Mouse (Mus musculus) urinary bladder, postnatal 36 days (tissue): ENCODE measurements around the gene Bbs1.

Experiments
- DNase-seq, 2 experiments: peaks; one replicate each; pipeline ENCODE4 v3.0.0; 2022; ENCODE audit warnings: low spot score in 2 of 2, mixed read lengths in 1 of 2

Bbs1 gene

GRCm38 (mm10) chr19:4905979-4906794, at the start of gene Bbs1:
TSS of gene Bbs1 (minus strand) at chr19:4906628.
- DNase-seq, result peak; percentile 63 to 75

DNA sequence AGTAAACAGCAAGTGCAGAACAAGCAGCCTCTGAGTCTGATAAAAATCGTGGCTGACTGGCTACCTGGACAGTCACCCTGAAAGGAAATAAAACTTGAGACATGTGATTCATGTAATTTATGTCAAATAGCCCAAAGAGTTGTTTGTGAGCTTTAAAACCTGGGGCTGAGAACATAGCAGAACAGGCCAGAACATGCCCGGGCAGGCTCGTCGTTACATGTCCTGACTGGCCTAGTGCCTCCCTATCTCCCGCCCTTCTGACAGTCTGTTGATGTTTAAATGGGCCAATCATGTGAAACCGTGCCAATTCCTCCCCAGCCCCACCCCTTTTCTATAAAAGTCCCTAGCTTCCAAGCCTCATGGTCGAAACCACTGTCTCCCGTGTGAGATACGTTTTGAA, 42.2 kb upstream of the Bbs1 start:
- DNase-seq, result peak; percentile 84 to 86

- no peak for DNase-seq
These were observed 39.1 kb upstream of the Bbs1 start for GRCm38 (mm10) chr19:4945540-4945939.

- DNase-seq, result no peak
These were observed 36.8 kb upstream of the Bbs1 start for GRCm38 (mm10) chr19:4943253-4943588.

GRCm38 (mm10) chr19:4942551-4943252, 36.3 kb upstream of the Bbs1 start, which contains the start of gene Peli3:
TSS of gene Peli3 (minus strand) at chr19:4943127.
- DNase-seq, result peak; percentile 71 to 81

DNA sequence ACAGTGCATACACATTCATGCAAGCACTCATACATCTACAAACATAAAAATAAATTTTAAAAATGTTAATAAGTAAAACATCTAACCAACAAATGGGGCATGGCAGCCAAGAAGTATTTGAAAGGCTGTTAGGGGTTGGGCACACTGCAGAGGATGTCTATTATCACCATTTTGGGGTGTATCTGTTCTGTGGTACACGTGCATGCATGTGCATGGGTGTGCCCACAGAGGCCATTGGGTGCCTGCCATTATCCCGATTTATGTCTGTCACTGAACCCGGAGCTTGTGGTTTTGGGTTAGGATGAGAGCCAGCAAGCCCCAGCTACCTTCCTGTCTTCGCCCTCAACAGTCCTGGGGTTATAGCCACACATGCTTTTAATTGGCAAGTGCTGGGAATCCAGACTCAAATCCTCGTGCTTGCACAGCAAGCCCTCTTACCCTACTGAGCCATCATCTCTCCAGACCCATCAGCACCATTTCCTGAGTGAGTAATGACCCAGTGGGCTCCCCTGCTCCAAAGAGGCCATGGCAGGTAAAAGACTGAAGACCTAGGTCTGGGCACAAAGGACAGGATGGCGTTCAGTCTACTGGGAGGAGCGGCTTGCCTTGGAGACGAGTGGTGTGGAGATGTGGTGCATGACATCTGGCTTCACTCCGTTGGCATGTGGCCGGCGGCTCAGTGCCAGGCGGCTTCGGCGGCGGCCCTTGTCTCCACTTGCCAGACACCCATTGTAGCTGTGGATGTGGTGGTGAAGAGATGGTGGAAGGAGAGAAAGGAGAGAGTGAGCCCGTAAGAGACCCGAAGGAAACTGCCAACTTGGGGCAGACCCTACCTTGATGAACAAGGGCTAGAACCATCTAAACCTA, 31.2 kb upstream of the Bbs1 start:
- no peak for DNase-seq

DNA sequence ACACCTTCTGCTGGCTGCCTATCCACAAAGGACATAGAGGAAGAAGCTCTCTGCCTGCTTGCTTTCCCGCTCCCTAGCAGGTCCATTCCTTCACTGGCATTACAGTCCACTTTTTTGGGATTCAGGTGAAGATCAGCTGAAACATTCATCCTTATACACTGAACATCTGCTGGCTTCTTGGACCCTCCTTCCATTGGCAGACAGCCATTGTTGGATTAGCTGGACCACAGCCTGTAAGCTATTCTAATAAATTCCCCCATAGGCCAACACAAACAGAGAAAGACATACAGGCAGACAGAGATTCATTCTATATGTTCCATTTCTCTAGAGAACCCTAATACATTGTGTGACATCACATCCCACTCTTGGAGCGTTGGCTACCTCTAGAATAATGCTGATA, 30.5 kb upstream of the Bbs1 start:
- DNase-seq, result no peak

- DNase-seq, result peak in 1 of 2 experiments; percentile 47
These were observed 22.4 kb upstream of the Bbs1 start for GRCm38 (mm10) chr19:4928781-4929180.

DNA sequence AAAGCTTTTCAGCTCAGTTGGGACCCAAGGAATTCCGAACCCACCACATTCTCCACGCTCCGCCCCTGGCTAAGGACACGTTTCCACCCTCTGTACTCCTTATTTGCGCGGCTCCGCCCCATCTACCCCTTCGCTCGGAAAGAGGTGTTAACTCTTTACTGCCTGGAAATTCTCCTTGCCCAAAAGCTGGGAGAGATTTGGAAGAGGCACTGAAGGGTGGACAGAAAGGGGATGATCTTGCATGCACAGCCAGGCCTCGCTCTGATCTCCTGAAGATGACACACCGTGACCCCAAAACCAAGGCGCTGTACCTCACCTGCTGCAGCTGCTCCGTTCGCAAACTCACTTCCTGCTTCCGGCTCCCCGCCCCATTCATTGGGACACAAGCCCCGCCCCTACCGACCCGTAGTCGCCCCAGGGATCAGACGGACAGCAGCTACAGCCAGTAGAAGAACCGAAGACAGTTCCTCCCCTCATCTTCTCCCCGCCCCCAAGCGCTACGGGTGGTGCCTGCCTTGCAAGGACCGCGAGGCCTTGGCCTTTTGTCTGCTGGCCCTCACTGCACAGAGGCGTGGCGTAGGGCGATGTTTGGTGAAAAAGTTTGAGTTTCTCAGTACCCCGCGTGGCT, 21.6 kb upstream of the Bbs1 start, which contains the start of gene Dpp3:
Dpp3 (minus strand) TSS at position 384 of the 628 bp plus-strand sequence.
- peak; percentile 98 to 99 for DNase-seq

GRCm38 (mm10) chr19:4925121-4925860, 18.9 kb upstream of the Bbs1 start:
- DNase-seq, result no peak

DNA sequence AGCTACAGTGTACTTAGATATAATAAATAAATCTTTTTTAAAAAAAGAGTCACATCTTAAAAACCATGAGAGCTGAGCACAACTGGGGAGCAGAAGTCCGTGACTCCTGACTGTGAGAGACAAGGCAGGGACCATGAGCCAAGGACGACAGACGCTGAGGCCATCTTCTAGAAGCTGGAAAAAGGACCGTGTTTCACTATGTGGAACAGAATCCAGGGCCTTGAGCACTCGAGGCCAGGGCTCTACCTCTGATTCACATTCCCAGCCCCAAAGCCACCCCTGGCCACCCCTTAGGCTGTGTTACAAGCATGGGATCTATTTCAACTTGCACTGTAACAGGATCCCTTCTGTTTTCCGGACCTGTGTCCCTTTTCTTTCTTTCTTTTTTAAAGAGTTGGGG, 13.2 kb upstream of the Bbs1 start:
- no peak for DNase-seq

- DNase-seq, result no peak
These were observed 10.4 kb upstream of the Bbs1 start for GRCm38 (mm10) chr19:4916827-4917226.

GRCm38 (mm10) chr19:4915924-4916603, 9.6 kb upstream of the Bbs1 start:
- DNase-seq, result no peak

GRCm38 (mm10) chr19:4909376-4909775, 2.9 kb upstream of the Bbs1 start:
- no peak for DNase-seq

- DNase-seq, result no peak
These were observed 1.7 kb upstream of the Bbs1 start for GRCm38 (mm10) chr19:4908107-4908506.

GRCm38 (mm10) chr19:4899888-4900287, 6.5 kb downstream of the Bbs1 start:
- no peak for DNase-seq

- DNase-seq, result no peak
These were observed 7.5 kb downstream of the Bbs1 start for GRCm38 (mm10) chr19:4898972-4899371.

DNA sequence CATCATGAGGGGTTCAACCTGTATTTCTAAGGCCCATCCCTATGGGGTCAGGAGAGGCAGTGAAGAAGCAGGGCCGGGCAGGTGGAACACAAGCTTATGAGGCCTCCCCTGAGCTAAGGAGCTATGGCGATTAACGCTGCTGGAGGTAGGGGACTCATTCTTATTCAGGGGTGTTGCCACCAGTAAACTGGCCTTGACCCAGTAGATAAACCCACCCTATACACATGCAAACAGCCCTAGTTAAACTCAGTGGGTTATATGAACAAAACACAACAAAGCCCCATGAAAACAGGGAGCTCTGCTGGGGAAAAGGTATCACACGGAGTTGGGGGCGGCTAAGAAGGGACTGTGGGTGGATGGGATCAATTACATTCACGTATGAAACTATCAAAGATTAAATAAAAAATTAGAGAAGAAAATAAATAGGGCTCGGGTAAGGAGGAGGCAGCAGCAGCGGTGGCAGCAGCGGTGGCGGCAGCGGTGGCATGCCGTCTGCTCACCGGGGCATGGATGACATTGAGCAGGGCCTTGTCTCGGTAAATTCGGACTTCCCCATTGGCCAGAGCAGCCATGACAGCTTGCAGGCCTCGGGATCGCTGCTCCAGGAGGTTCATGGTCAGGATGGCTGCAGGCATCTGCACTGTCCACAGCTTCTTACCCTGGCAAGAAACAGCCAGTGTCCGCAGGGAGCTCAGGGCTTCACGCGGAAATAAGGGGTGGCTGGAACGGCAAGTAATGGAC, 9.5 kb downstream of the Bbs1 start:
- DNase-seq, result no peak

GRCm38 (mm10) chr19:4891798-4892197, 14.6 kb downstream of the Bbs1 start:
- DNase-seq, result no peak

DNA sequence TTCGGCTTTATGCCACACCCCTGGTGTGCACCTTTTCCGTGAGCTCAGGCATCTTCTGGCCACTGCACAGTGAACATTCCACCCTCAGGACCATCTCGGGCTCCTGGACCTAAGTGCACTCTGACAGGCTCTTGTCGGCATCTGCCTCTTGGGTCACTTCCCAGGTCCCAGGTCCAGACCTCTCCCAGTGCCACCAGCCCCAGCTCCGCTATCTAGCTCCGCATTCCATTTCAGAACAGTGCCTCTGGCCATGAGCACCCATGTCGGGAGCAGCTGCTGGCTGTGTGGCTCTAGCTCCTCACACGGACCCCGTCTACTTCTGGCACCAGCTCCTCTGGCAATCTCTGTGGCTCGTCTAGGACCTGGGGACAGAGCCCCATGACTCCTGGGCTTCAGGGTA, 16.6 kb downstream of the Bbs1 start:
- no peak for DNase-seq
